Mouse (Mus musculus) ES-Bruce4 (cell line): ENCODE results near the gene Ptprd.

ENCODE experiments used
- CTCF ChIP-seq: IDR thresholded peaks from one replicate; pipeline ENCODE4 v1.8.1; 2011; ENCODE audit warnings: low read depth, low read length
- EP300 ChIP-seq: IDR thresholded peaks from 2 replicates; pipeline ENCODE4 v1.6.1; 2011; ENCODE audit warnings: low read depth, low read length; ENCODE audit not compliant: insufficient read depth
- POLR2A ChIP-seq: IDR thresholded peaks from one replicate; pipeline ENCODE4 v1.8.1; 2011; ENCODE audit warnings: low read length; ENCODE audit not compliant: insufficient read depth

DNA sequence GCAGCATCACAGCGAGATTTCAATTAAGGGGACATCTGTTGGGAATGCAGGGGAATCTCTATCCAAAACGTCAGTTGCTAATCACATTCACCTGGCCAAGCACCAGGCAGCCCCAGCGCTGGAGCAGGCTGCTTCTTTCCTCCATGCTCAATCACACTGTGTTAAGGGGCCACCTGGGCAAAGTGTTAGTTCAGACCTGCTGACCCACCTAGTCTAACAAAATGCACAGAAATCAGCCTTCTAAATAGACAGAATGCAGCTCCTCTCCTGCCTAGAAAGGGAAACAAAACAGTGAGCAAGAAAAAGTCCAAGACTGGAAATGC, 1708.5 kb downstream of the Ptprd start:
- TF ChIP-seq CTCF: no peak
- no peak for TF ChIP-seq POLR2A
- no peak for TF ChIP-seq EP300
